Mouse (Mus musculus) cerebellum, postnatal 4 days (tissue): ENCODE results near the gene Eral1.

ENCODE experiments used
- DNase-seq, 2 experiments: peaks; one replicate each; pipeline ENCODE4 v3.0.0; 2022; ENCODE audit warnings: low spot score in 2 of 2, mixed read lengths in 1 of 2

Gene Eral1

GRCm38 (mm10) chr11:78079961-78080921 lies at the start of gene Eral1:
Gene Eral1 (minus strand): TSS chr11:78080383.
- DNase-seq: peak; percentile 65 to 81

DNA sequence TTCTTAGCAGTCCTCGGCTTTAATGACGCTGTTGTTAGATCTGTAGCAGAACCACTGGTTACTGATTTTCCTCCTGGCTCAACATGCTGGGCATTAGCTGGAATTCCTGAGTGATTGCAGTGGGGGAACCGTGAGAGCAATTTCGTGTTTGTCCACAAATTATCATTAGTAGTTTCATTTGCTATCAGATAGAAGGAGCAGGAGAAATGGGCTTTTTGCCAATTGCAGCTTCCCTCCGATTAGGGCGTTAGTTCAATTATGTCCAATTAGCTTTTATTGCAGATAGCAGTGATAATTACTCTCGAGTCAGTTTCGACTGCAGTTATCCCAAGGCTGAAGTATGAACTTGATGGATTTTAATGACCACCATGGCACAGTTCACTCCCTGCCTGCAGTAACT lies 49.3 kb upstream of the Eral1 start:
- DNase-seq: no peak

- no peak for DNase-seq
Measured at GRCm38 (mm10) chr11:78126739-78127138, 46.6 kb upstream of the Eral1 start.

- no peak for DNase-seq
Measured at GRCm38 (mm10) chr11:78125691-78126090, 45.5 kb upstream of the Eral1 start.

GRCm38 (mm10) chr11:78123782-78124181 lies 43.6 kb upstream of the Eral1 start:
- DNase-seq: no peak

DNA sequence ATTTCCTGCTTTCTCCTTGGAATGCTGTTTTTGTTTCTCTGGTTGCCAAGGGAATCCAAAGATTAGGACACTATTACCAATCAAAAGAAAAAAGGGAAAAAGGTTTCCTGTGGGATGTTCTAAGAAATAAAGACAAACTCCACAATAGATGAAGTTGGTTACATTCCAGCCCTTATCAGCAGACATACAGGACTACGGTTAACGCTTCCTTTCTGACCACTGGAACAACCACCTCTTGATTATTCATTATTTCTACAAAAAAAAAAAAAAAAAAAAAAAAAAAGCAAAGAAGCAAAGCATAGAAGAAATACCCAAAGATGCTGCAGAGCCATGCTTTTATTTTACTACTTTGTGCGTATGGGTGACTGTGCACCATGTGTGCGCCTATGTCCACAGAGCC lies 42.6 kb upstream of the Eral1 start:
- DNase-seq: no peak

DNA sequence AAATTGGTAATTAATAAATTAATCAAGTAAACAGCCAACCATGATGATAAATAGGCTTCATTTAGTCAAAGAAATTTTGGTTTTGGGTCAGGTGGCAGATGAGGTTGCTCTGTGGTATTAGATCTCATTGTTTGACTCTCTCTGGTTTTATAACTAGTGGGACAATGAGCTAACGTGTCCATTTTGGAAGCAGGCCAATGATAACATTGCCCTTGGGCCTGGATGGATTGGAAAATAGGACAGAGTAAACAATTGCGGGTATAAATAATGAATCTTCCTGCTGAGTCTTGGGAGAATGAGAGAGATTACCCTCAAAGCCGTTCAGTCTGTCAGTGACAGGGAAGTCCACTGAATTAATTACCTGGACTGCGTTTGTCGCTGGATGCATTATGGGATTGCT lies 41.0 kb upstream of the Eral1 start:
- no peak for DNase-seq

DNA sequence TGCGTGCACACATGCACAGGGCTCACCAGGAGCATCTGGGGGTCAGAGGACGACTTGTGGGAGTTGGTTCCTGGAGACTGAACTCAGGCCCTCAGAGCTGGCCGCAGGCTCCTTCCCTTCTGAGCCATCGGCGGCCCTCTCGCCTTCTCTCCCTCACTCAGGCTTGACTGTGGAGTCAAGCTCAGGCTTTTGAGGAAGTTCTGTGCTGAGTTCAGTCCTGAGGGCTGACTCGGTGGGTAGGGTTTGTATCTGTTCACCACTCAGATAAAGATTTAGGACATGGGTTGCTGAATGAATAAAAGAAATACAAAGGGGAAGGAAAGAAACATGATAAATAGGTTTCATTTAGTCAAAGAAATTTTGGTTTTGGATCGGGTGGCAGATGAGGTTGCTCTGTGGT lies 39.7 kb upstream of the Eral1 start:
- DNase-seq: no peak

DNA sequence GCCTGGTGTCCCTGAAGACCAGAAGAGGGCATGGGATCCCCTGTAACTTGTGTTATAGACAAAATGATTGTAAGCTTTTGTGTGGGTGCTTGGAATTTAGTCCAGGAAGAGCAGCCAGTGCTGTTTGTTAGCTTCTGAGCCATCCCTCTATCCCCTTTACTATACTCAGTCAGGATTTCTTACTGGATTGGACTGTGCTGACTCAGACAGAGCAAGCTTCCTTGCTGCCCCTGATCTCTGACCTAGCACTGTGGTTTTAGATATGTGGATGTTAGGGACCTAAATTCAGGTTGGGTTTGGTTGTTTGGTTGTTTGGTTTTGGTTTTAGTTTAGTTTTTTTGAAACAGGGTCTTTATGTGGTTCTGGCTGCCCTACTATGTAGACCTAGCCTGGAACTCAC lies 38.3 kb upstream of the Eral1 start:
- DNase-seq: no peak

DNA sequence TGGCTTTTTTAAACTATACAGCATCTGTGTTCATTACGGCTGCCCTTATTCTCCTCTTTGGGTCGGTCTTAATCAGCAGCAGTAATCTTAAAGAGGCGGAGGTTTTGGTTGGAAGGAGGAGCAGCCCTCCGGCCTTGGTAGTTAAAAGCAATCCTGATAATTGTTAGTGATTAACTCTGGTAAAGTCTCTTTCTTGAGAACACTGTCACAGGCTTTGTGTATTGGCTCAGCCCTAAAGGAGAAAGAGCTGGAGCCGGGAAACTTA lies 35.9 kb upstream of the Eral1 start:
- no peak for DNase-seq

DNA sequence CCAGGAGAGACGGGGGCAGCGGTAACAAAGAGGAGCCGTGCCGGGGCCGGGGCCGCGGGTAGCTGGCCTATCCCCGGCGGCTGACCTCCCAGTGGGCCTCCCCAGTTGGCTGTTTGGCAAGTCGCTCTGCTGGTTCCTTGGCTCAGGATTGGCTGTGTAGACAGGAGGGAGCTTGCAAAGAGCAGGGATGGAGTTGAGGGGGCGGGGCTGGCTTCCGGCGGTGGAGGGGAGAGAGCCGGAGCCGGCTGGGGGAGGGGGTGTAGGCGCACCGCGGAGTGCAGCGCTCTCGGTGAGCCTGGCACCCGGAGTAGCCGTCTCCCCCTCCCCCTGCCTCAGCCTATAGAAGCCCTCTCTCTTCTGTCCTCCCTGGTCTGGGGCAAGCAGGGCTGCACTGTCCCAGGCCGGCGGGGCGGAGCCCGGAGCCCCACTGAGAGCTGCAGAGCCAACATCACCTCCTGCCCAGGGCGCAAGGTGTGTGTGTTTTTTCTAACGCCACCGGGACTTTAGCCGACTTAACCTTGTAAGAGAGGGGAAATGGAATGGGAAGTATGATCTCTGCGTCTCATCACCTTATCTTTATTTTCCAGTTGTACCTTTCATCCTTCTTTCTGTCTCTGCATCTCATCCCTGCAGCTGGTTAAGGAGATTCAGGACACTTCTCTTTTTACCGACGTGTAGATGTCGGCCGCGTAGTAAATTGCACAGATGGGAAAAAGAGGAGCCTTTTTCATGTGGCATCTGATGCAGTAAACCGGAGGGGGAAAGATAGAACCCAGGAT lies 35.4 kb upstream of the Eral1 start:
- peak; percentile 88 to 93 for DNase-seq

- DNase-seq: no peak
Measured at GRCm38 (mm10) chr11:78114676-78115366, 34.6 kb upstream of the Eral1 start.

DNA sequence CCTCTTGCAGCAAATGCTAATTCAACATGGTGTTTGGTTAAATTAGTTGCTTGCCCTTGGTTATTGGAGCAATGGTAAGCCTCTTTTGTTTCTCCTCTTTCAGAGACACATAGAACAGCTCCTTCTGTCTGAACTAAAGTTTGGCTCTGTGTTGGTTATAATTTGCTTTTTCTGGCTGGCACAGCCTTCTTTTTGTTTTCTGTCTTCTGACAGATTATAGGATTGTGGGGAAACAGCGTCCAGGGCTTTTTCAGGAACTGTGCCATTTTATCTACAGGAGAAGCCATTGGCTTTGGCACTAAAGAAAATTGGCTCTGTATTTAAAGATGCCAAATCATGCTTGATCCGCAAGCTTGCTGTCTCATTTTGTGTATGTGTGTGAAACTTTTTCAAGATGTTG lies 33.4 kb upstream of the Eral1 start:
- no peak for DNase-seq

DNA sequence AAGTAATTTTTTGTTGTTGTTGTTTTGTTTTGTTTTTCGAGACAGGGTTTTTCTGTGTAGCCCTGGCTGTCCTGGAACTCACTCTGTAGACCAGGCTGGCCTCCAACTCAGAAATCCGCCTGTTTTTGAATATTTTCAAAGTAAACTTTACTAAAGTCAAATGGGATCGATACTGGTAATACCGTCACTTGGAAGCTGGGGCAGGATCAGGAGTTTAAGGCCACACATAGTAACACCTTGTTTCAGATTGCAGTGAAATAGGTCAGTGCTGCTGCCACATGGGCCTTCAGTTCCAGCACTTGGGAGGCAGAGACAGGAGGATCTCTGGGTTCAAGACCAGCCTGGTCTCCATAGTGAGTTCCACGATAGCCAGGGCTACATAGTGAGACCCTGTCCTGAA lies 24.3 kb upstream of the Eral1 start:
- DNase-seq: no peak

- DNase-seq: no peak
Measured at GRCm38 (mm10) chr11:78102958-78103747, 23.0 kb upstream of the Eral1 start.

DNA sequence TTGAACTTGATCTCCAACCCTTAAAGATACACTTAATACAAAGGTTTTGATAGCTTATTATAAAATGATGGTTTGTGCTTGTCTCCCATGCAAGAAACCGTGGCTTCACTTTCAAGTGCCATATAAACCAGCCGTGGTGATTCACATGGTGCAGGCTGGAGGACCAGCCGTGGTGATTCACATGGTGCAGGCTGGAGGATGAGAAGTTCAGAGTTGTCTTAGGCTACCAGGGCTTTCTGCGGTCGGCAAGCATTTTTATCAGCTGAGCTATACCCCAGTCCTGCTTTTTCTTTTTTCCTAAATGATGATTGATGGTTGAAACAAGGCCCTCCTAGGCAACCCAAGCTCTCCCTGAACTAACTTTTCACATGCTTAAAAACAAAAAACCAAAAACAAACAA lies 22.0 kb upstream of the Eral1 start:
- DNase-seq: no peak

GRCm38 (mm10) chr11:78100746-78101145 lies 20.6 kb upstream of the Eral1 start:
- no peak for DNase-seq

- DNase-seq: no peak
Measured at GRCm38 (mm10) chr11:78097077-78097476, 16.9 kb upstream of the Eral1 start.

- DNase-seq: no peak
Measured at GRCm38 (mm10) chr11:78095144-78095516, 14.9 kb upstream of the Eral1 start.

- peak; percentile 80 to 93 for DNase-seq
Measured at GRCm38 (mm10) chr11:78094504-78095143, 14.4 kb upstream of the Eral1 start, which contains the start of gene Fam222b. Gene Fam222b (plus strand): TSS chr11:78094660.

DNA sequence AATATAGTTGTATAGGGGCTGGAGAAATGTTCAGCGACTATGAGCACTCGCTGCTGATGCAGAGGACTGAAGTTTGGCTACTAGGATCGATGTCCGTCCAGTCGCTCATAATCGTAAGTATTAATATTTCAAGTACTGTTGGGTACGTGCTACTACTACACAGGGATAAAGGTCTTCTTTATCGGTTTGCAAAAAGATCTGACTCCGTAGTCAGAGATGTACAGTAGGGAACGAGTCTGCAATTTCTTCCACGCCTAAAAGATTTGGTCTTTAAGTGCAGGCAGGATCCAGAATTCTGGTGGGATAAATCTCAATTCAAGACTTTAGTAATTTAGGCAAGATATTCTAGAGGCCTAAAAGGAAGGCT lies 13.9 kb upstream of the Eral1 start:
- DNase-seq: no peak
